Mouse (Mus musculus) testis, adult 2 months (tissue): ENCODE data around the gene Ccno. TPM values are rescaled to one million over a fixed set of nuclear protein-coding genes. Genes with fewer than 3 reads are reported as not detected.
A peak's percentile ranks its signal among the peaks of the same experiment; 100 is the strongest.
"Not testable (repeated sequence)": the region's sequence is repeated elsewhere in the genome, so short reads cannot be mapped to it uniquely, and the experiment has no call there.

ENCODE experiments used
- H3K27ac ChIP-seq: fragments of 200-500 bp; 2 replicates; pipeline ENCODE4 v1.5.1; 2012; ENCODE audit warnings: low read depth, low read length; ENCODE audit not compliant: control insufficient read depth, insufficient read depth
- H3K27me3 ChIP-seq: fragments of 200-500 bp; 2 replicates; pipeline ENCODE4 v1.6.1; 2012; ENCODE audit warnings: mild to moderate bottlenecking, low read length, moderate library complexity; ENCODE audit not compliant: control insufficient read depth, insufficient read depth
- H3K36me3 ChIP-seq: fragments of 200-500 bp; 2 replicates; pipeline ENCODE4 v1.6.1; 2012; ENCODE audit warnings: mild to moderate bottlenecking, low read length; ENCODE audit not compliant: control insufficient read depth, insufficient read depth
- H3K4me1 ChIP-seq: fragments of 200-500 bp; 2 replicates; pipeline ENCODE4 v1.6.1; 2012; ENCODE audit warnings: low read length; ENCODE audit not compliant: control insufficient read depth, insufficient read depth
- H3K4me3 ChIP-seq: fragments of 200-500 bp; 2 replicates; pipeline ENCODE4 v1.5.1; 2012; ENCODE audit warnings: low read depth, mild to moderate bottlenecking, low read length, moderate library complexity, mixed read lengths; ENCODE audit not compliant: control insufficient read depth
- CTCF ChIP-seq: fragments of 200-500 bp; IDR thresholded peaks from 2 replicates; pipeline ENCODE4 v1.5.1; 2012; ENCODE audit warnings: low read depth, mild to moderate bottlenecking, inconsistent platforms, low read length, moderate library complexity; ENCODE audit not compliant: control insufficient read depth, insufficient read depth, insufficient replicate concordance
- POLR2A ChIP-seq: fragments of 200-500 bp; IDR thresholded peaks from 2 replicates; pipeline ENCODE4 v1.6.1; 2012; ENCODE audit warnings: low read depth, mild to moderate bottlenecking, inconsistent platforms, low read length, moderate library complexity; ENCODE audit not compliant: control insufficient read depth
- polyA plus RNA-seq: library from polyadenylated mRNA; depleted of rRNA; stranded (reverse); fragments of >200 nt; gene quantifications from 2 replicates; pipeline ENCODE4 v1.2.3, GENCODE M21; 2012

The Ccno gene
- polyA plus RNA-seq, 1 experiment: 6.2 TPM

GRCm38 (mm10) chr13:113000576-113001318, 13.1 kb downstream of the Ccno start:
- no peaks in the 10 kb centered on the region for H3K27me3 ChIP-seq
- no peak overlapping the region for H3K27ac ChIP-seq
- TF ChIP-seq CTCF: no peak
- TF ChIP-seq POLR2A: no peak
- no peaks in the 10 kb centered on the region for H3K36me3 ChIP-seq
- no peak overlapping the region for H3K4me3 ChIP-seq
- H3K4me1 ChIP-seq: peaks cover 9% of the 10 kb centered on the region

GRCm38 (mm10) chr13:113012683-113013082, 25.1 kb downstream of the Ccno start:
- Histone ChIP-seq H3K36me3 (no peaks in the 10 kb centered on the region), H3K4me3 (no peak overlapping the region), H3K4me1 (peaks cover 5% of the 10 kb centered on the region), H3K27me3 (no peaks in the 10 kb centered on the region), H3K27ac (no peak overlapping the region)
- TF ChIP-seq POLR2A (no peak), CTCF (no peak)

- H3K4me1 ChIP-seq, H3K27ac ChIP-seq, H3K36me3 ChIP-seq, H3K4me3 ChIP-seq, H3K27me3 ChIP-seq: not testable (repeated sequence)
These were observed 25.8 kb downstream of the Ccno start for GRCm38 (mm10) chr13:113013174-113013953.

GRCm38 (mm10) chr13:113021521-113021920, 33.9 kb downstream of the Ccno start:
- Histone ChIP-seq H3K4me1 (no peaks in the 10 kb centered on the region), H3K4me3 (no peak overlapping the region), H3K27me3 (no peaks in the 10 kb centered on the region), H3K36me3 (no peaks in the 10 kb centered on the region), H3K27ac (no peak overlapping the region)
- no peak for TF ChIP-seq CTCF
- no peak for TF ChIP-seq POLR2A

- TF ChIP-seq POLR2A: no peak
- TF ChIP-seq CTCF: no peak
- Histone ChIP-seq H3K36me3 (no peaks in the 10 kb centered on the region), H3K27ac (no peak overlapping the region), H3K27me3 (no peaks in the 10 kb centered on the region), H3K4me1 (no peaks in the 10 kb centered on the region), H3K4me3 (no peak overlapping the region)
These were observed 34.9 kb downstream of the Ccno start for GRCm38 (mm10) chr13:113022467-113022866.

GRCm38 (mm10) chr13:113023274-113024143, 35.9 kb downstream of the Ccno start:
- Histone ChIP-seq H3K36me3 (no peaks in the 10 kb centered on the region), H3K27ac (no peak overlapping the region), H3K27me3 (no peaks in the 10 kb centered on the region), H3K4me1 (no peaks in the 10 kb centered on the region), H3K4me3 (no peak overlapping the region)
- TF ChIP-seq CTCF (no peak), POLR2A (no peak)

- peak overlapping the region; percentile 93 for H3K4me3 ChIP-seq
- TF ChIP-seq CTCF (no peak), POLR2A (no peak)
- H3K27ac ChIP-seq: peak overlapping the region; percentile 99
- H3K27me3 ChIP-seq: no peaks in the 10 kb centered on the region
- H3K36me3 ChIP-seq: no peaks in the 10 kb centered on the region; the same call in 1 of the 2 replicates
- H3K4me1 ChIP-seq: peaks cover 11% of the 10 kb centered on the region
These were observed 43.7 kb downstream of the Ccno start for GRCm38 (mm10) chr13:113031351-113031750.
